Mouse (Mus musculus) olfactory bulb, adult 2 months (tissue): Measurements from ENCODE around the gene Pax6.

Experiments used
- CTCF ChIP-seq: fragments of 200-500 bp; IDR thresholded peaks from 2 replicates; pipeline ENCODE4 v1.5.1; 2012; ENCODE audit warnings: low read depth, mild to moderate bottlenecking, low read length, moderate library complexity; ENCODE audit not compliant: insufficient read depth
- POLR2A ChIP-seq: fragments of 200-500 bp; IDR thresholded peaks from 2 replicates; pipeline ENCODE4 v1.6.1; 2012; ENCODE audit warnings: mild to moderate bottlenecking, low read depth, low read length, moderate library complexity; ENCODE audit not compliant: insufficient read depth

GRCm38 (mm10) chr2:105697741-105698140, 29.0 kb downstream of the Pax6 start:
- no peak for TF ChIP-seq POLR2A
- no peak for TF ChIP-seq CTCF
